Mouse (Mus musculus): Measurements from ENCODE around the gene Zfp143.

DNA sequence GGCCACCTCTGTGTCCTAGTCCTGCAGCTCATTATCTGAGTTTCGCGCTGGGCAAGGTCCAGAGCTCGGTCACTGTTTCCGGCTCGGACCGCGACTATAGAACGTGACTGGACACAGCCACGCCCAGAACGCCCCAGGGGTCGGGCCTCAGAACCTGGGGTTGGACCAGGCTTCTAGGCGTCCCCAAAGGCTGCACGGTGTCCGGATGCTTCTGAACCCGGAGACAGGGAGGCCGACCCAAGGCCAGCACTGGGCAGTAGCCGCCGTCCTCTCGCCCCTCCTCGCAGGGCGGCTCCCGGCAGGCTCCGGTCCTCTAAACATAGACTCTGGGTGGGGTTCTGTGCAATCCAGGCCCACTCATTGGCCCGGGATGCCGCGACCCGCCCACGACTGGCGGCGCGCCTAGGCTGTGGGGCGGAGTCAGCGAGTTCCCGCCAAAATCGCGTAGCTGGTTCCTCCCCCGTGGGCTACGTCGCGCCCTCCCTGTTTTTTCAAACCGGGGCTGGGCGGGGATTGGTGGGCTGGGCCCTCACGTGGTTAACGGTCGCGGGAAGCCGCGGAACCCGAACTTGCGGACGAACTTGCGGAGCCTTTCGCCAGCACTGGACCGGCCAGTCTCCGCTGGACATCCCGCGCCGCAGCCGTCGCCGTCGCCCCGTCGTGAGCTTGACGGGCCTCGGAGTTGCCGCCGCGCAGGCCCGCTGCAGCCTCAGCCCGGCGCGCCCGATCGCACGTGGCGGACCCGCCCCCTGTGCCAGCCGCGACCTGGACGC lies 60.7 kb downstream of the Zfp143 start, which contains the start of gene Wee1:
- TF ChIP-seq CTCF (IDR thresholded peaks at IDR 0.05; ENCODE audit: low read depth) (no peak), EP300 (optimal IDR thresholded peaks at IDR 0.05) (peak; percentile 51)

Data from stomach, postnatal 0 days (tissue).